Mouse (Mus musculus): ENCODE data around the gene Josd2. TPM values are rescaled to one million over a fixed set of nuclear protein-coding genes. Genes with fewer than 3 reads are reported as not detected.

The Josd2 gene
- polyA plus RNA-seq, 1 experiment from 2014 or later, result 45.2 TPM

DNA sequence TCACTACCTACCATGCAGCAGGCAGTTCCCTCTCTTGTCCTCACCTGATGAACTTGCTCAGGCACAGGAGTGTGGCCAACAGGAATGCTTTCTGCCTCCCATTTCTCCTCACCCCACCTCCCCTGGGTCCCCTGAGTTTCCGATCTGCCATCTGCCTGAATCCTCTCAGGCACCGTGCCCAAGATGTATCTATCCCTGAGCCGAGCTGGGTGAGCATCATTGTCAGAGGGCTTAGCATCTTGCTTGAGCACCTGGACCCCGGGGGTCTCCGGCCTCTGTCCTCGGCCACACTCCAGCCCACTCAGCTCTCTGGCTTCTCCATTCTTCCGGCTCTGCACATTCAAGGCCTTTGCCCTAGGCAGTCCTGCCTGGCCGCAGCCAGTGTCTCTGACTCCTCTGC lies 29.8 kb upstream of the Josd2 start:
- no peak overlapping the region for H3K4me3 ChIP-seq (replicated peaks)
- H3K4me1 ChIP-seq, result peaks cover 35% of the 10 kb centered on the region
- H3K27me3 ChIP-seq (replicated peaks), result no peaks in the 10 kb centered on the region
- no peaks in the 10 kb centered on the region for H3K9me3 ChIP-seq (replicated peaks)
- WGBS, result 58% methylated on average over 8 of the region's 8 CpGs
- H3K9ac ChIP-seq (replicated peaks), result peak overlapping the region; percentile 28; the same call in 1 of the 2 replicates
- H3K4me2 ChIP-seq, result no peak overlapping the region
- no peak overlapping the region for H3K27ac ChIP-seq (replicated peaks)
- H3K36me3 ChIP-seq, result peaks cover 5% of the 10 kb centered on the region; the same call in 1 of the 2 replicates
- no peak for ATAC-seq (ENCODE audit: low FRiP score)

DNA sequence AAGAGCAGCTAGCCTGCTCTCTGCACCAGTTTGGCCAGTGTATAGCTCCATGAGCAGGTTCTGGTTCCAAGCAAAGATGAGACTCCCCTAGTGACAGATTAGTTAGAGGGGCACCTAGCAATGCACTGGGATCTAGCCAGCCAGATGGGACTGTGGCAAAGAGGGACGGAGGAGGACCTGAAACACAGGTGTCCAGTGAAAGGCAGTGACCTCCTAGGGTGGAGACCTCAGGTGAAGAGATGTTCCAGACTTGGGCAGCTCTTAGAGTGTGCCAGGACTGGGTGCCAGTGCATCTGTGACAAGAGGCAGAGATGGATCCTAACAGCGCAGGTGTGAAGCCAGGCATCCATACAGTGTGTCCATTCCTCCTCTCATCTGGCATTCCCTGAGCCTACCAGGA lies 28.1 kb upstream of the Josd2 start:
- 83% methylated on average over 2 of the region's 2 CpGs for WGBS
- Histone ChIP-seq H3K27ac (replicated peaks) (no peak overlapping the region), H3K4me1 (peaks cover 39% of the 10 kb centered on the region), H3K27me3 (replicated peaks) (no peaks in the 10 kb centered on the region), H3K9ac (replicated peaks) (no peak overlapping the region), H3K9me3 (replicated peaks) (no peaks in the 10 kb centered on the region), H3K4me2 (no peak overlapping the region), H3K4me3 (replicated peaks) (no peak overlapping the region), H3K36me3 (peaks cover 5% of the 10 kb centered on the region; the same call in 1 of the 2 replicates)
- ATAC-seq (ENCODE audit: low FRiP score), result no peak

DNA sequence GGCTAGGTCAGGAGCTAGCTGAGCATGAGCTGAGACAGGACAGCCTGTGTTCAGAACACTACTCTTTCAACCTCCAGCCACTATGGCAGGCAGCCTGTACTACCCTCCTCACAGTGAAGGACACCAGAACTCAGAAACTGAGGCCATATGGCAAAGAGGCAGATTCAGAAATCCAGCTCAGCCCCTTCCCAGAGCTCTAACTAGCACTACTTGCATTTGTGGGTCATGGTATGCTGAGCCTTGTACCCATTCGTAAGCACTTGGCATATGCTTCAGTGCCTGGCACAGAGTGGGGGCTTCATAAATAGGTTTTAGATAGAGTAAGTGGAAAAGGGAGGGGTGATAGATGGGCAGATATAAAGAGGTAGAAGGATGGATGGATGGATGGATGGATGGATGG lies 27.3 kb upstream of the Josd2 start:
- Histone ChIP-seq H3K36me3 (peaks cover 4% of the 10 kb centered on the region; the same call in 1 of the 2 replicates), H3K4me2 (0 out of 2 replicates have a peak overlapping the region, but pooled peaks have one; percentile 96), H3K4me3 (replicated peaks) (no peak overlapping the region), H3K27me3 (replicated peaks) (no peaks in the 10 kb centered on the region), H3K9ac (replicated peaks) (0 out of 2 replicates have a peak overlapping the region, but pooled peaks have one; percentile 10), H3K27ac (replicated peaks) (0 out of 2 replicates have a peak overlapping the region, but pooled peaks have one; percentile 98), H3K4me1 (peaks cover 44% of the 10 kb centered on the region), H3K9me3 (replicated peaks) (no peaks in the 10 kb centered on the region)
- 67% methylated on average over 1 of the region's 1 CpGs for WGBS
- no peak for ATAC-seq (ENCODE audit: low FRiP score)

DNA sequence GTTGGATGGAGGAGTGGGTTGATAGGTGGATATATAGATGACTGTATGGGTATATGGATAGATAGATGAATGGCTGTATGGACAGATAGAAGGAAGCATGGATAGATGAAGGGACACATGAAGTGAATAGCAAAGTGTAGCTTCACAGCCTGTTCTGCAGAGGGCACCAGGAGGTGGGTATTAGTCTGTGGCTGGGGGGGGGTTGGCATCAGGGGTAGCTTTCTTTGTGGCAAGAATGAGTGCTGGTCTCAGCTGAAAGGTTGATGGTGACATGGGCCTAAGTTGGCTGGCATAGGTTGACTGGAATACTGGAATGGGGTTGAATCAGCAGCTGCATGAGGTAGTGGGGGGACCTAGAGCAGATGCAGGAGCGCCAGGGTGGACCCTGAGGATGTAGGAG lies 26.6 kb upstream of the Josd2 start:
- ATAC-seq (ENCODE audit: low FRiP score), result no peak; the same call in 1 of the 2 replicates
- peak overlapping the region; percentile 96 for H3K4me2 ChIP-seq
- H3K9me3 ChIP-seq (replicated peaks), result no peaks in the 10 kb centered on the region
- peaks cover 9% of the 10 kb centered on the region for H3K36me3 ChIP-seq
- WGBS, result 0% methylated on average over 1 of the region's 1 CpGs
- H3K27ac ChIP-seq (replicated peaks), result peak overlapping the region; percentile 98
- H3K4me3 ChIP-seq (replicated peaks), result peak overlapping the region; percentile 70
- peaks cover 51% of the 10 kb centered on the region for H3K4me1 ChIP-seq
- H3K9ac ChIP-seq (replicated peaks), result peak overlapping the region; percentile 97
- no peaks in the 10 kb centered on the region for H3K27me3 ChIP-seq (replicated peaks)

DNA sequence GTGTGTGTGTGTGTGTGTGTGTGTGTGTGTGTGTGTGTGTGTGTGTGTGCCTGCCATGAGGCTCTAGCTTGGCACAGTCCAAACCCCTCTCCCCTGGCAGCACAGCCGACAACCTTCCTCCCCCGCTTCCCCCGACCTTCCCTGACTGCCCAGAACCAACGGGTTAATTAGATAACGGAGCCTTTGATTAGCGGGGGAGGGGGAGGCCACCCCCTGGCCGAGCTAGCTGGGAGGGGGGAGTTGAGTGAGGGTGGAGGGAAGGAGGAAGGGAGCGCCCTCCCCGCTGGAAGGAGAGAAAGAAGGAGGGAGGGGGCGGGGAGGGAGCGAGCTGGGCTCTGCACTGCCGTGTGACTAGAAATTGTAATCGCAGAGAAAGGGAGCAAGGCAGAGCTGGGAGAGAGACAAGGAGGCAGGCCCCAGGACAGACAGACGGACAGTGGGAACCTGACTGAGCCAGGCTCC lies 26.1 kb upstream of the Josd2 start:
- Histone ChIP-seq H3K9me3 (replicated peaks) (no peaks in the 10 kb centered on the region), H3K4me2 (peak overlapping the region; percentile 96), H3K27me3 (replicated peaks) (no peaks in the 10 kb centered on the region), H3K4me3 (replicated peaks) (peak overlapping the region; percentile 70), H3K36me3 (peaks cover 14% of the 10 kb centered on the region), H3K27ac (replicated peaks) (peak overlapping the region; percentile 98), H3K9ac (replicated peaks) (peak overlapping the region; percentile 97), H3K4me1 (peaks cover 56% of the 10 kb centered on the region)
- WGBS, result under 1% methylated on average over 14 of the region's 14 CpGs
- ATAC-seq (ENCODE audit: low FRiP score), result peak; percentile 80

DNA sequence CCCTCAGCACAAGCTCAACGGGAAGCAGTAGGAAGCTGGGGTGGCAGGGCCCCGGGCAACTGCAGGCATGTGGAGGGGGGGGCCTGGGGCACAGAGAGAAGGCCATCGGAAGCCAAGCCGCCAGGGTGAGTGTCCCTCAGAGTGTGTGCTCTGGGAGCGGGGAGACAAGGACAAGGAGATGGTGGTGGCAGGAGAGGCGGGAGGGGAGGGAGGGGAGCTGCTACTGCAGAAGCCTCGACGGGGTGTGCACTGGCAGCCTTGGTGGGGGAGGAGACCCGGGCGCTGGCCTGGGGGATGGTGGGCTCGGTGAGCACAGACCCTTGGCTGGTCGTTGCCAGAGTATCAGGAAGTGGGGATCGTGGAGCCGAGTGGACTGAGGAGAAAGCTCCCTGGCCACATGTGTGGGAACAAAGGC lies 25.4 kb upstream of the Josd2 start:
- peak overlapping the region; percentile 96 for H3K4me2 ChIP-seq
- H3K36me3 ChIP-seq, result peaks cover 19% of the 10 kb centered on the region
- peak; percentile 47 for ATAC-seq (ENCODE audit: low FRiP score)
- H3K4me1 ChIP-seq, result peaks cover 62% of the 10 kb centered on the region
- no peaks in the 10 kb centered on the region for H3K9me3 ChIP-seq (replicated peaks)
- 1% methylated on average over 14 of the region's 14 CpGs for WGBS
- peak overlapping the region; percentile 97 for H3K9ac ChIP-seq (replicated peaks)
- H3K27ac ChIP-seq (replicated peaks), result peak overlapping the region; percentile 98
- no peaks in the 10 kb centered on the region for H3K27me3 ChIP-seq (replicated peaks)
- H3K4me3 ChIP-seq (replicated peaks), result peak overlapping the region; percentile 70

DNA sequence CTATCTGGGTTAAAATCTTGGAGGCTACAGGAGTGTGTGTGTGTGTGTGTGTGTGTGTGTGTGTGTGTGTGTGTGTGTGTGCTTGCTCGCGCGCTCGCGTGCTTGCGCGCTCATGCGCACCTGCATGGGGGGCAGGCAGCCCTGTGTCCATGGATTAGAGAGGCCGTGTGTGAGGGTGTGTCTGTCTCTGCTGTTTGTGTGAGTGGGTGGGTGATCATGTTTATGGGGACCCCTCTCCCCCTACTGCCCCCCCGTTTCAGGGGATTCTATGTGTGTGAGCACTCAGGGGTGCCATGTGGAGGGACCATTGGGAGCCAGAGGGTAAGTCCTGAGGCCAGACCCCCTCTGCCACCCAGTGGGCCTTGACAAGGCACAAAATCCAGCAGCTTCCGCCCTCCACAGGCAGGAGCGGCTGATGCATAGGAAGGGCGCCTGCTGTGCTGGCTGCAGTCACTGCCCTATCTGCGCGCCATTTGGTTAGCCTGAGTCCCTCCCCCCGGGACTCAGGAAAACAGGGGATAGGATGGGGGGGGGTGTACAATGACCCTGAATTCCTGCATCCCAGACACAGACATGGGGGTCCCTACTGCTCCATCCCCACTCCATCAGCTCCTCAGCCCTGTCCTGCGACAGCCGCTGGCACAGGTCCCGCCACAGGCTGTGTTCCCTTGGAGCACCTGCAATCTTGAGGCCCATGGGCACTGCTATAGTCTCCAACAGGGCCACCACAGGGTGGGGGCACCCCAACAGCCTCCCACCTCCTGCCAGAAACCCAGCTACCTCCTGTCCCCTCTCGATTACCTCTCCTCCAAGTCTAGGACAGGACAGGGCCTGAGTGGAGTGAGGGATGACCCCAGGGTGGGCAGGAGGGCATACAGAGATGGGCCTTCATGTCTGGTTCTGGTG lies 24.3 kb upstream of the Josd2 start:
- Histone ChIP-seq H3K9me3 (replicated peaks) (no peaks in the 10 kb centered on the region), H3K4me3 (replicated peaks) (peak overlapping the region; percentile 70), H3K27ac (replicated peaks) (peak overlapping the region; percentile 98), H3K27me3 (replicated peaks) (no peaks in the 10 kb centered on the region), H3K4me2 (peak overlapping the region; percentile 96), H3K4me1 (peaks cover 65% of the 10 kb centered on the region), H3K36me3 (peaks cover 27% of the 10 kb centered on the region), H3K9ac (replicated peaks) (peak overlapping the region; percentile 97)
- peak; percentile 25 for ATAC-seq (ENCODE audit: low FRiP score)
- 7% methylated on average over 19 of the region's 20 CpGs for WGBS

DNA sequence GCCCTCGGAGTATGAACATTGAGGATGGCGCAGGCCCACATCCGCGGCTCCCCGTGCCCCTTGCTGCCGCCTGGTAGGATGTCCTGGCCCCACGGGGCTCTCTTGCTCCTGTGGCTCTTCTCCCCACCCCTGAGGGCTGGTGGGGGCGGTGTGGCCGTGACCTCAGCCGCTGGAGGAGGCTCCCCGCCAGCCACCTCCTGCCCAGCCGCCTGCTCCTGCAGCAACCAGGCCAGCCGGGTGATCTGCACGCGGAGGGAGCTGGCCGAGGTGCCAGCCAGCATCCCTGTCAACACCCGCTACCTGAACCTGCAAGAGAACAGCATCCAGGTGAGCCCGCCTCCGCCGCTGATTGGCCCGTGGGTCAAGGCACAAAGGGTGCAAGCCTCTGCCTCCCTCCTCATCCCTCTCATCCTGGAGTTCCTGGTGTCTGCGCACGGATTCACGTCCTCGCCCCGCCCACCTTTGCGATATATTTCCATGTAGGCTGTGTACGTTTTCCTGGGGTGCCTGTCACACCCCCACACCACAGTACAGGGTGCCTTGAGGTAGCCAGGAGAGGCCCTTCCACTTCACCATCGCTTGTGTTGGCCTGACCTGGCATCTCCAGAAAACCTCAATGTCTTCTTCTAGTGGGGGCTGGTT lies 22.8 kb upstream of the Josd2 start:
- Histone ChIP-seq H3K9ac (replicated peaks) (peak overlapping the region; percentile 97), H3K4me2 (peak overlapping the region; percentile 96), H3K9me3 (replicated peaks) (no peaks in the 10 kb centered on the region), H3K4me3 (replicated peaks) (peak overlapping the region; percentile 70), H3K4me1 (peaks cover 80% of the 10 kb centered on the region), H3K27ac (replicated peaks) (peak overlapping the region; percentile 15; the same call in 1 of the 2 replicates), H3K27me3 (replicated peaks) (no peaks in the 10 kb centered on the region), H3K36me3 (peaks cover 42% of the 10 kb centered on the region)
- WGBS, result 16% methylated on average over 29 of the region's 29 CpGs
- ATAC-seq (ENCODE audit: low FRiP score), result no peak

DNA sequence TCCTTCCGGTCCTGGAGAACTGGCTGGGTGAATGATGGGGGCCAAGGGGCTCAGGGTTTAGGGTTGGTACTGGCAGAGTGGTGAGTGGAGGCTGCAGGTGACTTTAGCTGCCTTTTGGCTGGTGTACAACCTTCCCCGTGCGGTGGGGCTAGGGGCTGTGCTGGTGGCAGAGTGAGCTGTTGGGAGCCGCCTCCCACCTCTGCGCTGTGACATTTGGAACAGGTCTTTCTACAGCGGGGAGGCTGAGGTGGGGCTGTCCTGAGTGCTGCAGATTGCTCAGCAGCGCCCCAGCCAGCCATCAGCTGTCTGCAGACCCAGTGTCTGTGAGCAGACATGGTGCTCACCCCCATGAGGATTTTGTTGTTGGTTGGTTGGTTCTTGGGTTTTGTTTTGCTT lies 22.3 kb upstream of the Josd2 start:
- Histone ChIP-seq H3K9ac (replicated peaks) (peak overlapping the region; percentile 97; the same call in 1 of the 2 replicates), H3K27ac (replicated peaks) (0 out of 2 replicates have a peak overlapping the region, but pooled peaks have one; percentile 15), H3K27me3 (replicated peaks) (no peaks in the 10 kb centered on the region), H3K9me3 (replicated peaks) (no peaks in the 10 kb centered on the region), H3K4me2 (peak overlapping the region; percentile 96), H3K36me3 (peaks cover 45% of the 10 kb centered on the region), H3K4me1 (peaks cover 80% of the 10 kb centered on the region), H3K4me3 (replicated peaks) (peak overlapping the region; percentile 70)
- WGBS, result 16% methylated on average over 7 of the region's 7 CpGs
- no peak for ATAC-seq (ENCODE audit: low FRiP score)

DNA sequence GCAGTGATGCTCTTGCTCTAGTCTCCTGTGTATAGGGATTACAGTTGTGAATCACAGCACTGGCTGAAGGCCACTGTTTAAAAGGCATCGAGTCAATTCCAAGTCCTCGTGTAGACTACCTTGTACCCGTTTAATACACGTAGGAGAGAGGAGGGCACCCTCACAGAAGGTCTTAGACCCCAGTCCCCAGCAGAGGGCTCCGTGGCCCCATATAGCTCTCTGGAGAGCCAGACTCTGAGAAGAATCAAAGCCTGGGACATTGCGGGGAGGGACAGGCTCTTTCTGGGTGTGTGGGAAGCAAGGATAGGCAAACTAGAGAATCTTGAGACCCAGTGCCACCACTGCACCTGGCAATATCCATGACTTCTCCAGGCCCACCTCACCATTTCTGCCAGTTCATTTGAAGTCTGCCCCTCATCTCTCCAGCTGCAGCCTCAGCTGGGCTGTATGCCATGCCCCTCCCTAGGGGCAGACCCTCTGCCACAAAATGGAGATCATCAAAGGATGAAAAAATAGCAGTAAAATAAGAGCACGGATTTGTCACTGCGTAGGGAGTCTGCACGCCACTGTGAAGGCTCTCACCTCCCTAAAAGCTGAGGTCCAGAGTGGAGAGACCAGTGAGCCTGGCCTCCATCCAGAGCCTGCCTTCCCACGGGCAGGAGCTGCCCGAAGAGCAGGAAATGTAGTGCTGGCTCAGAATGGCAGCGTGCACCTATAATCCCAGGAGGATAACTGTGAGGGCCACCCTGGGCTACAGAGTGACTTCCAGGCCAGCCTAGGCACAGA lies 21.5 kb upstream of the Josd2 start:
- peaks cover 77% of the 10 kb centered on the region for H3K4me1 ChIP-seq
- peaks cover 46% of the 10 kb centered on the region for H3K36me3 ChIP-seq
- peak overlapping the region; percentile 70 for H3K4me3 ChIP-seq (replicated peaks)
- WGBS, result 24% methylated on average over 12 of the region's 12 CpGs
- peak overlapping the region; percentile 20; the same call in 1 of the 2 replicates for H3K9ac ChIP-seq (replicated peaks)
- ATAC-seq (ENCODE audit: low FRiP score), result no peak
- H3K27me3 ChIP-seq (replicated peaks), result no peaks in the 10 kb centered on the region
- peak overlapping the region; percentile 96 for H3K4me2 ChIP-seq
- H3K27ac ChIP-seq (replicated peaks), result peak overlapping the region; percentile 64; the same call in 1 of the 2 replicates
- H3K9me3 ChIP-seq (replicated peaks), result no peaks in the 10 kb centered on the region

DNA sequence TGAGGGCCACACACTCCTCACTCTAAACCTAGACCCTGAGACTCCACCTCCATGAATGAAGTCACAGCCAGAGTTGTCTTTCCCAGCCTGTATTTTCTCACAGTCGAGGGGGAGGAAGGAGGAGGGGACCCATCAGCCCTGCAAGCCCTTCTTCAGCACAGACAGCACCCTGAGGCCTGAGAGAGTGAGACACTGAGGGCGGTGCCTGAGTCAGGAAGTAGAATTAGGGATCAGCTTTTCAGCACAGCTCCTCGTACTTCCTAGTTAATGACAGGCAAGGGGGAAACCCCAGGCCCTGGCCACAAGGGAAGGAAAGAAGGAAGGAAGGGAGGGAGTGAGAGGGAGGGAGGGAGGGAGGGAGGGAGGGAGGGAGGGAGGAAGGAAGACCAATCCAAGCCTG lies 14.5 kb upstream of the Josd2 start:
- Histone ChIP-seq H3K9me3 (replicated peaks) (no peaks in the 10 kb centered on the region), H3K27me3 (replicated peaks) (no peaks in the 10 kb centered on the region), H3K9ac (replicated peaks) (no peak overlapping the region), H3K4me2 (no peak overlapping the region), H3K4me3 (replicated peaks) (no peak overlapping the region), H3K4me1 (peaks cover 45% of the 10 kb centered on the region), H3K36me3 (peaks cover 51% of the 10 kb centered on the region), H3K27ac (replicated peaks) (no peak overlapping the region)
- 0 out of 2 replicates have a peak, but pooled peaks have one; percentile 13 for ATAC-seq (ENCODE audit: low FRiP score)
- 13% methylated on average over 3 of the region's 3 CpGs for WGBS
